Mouse (Mus musculus) cortical plate, adult 2 months (tissue): ENCODE data around the gene Col19a1. TPM values are rescaled to one million over a fixed set of nuclear protein-coding genes. Genes with fewer than 3 reads are reported as not detected.

Experiments used
- H3K27ac ChIP-seq: fragments of 200-500 bp; 2 replicates; pipeline ENCODE4 v1.5.1; 2012; ENCODE audit warnings: low read length, control low read depth, inconsistent platforms; ENCODE audit not compliant: insufficient read depth
- H3K4me1 ChIP-seq: fragments of 200-500 bp; 2 replicates; pipeline ENCODE4 v1.6.1; 2011; ENCODE audit warnings: low read length; ENCODE audit not compliant: control insufficient read depth, insufficient read depth
- H3K4me3 ChIP-seq: fragments of 200-500 bp; 2 replicates; pipeline ENCODE4 v1.5.1; 2011; ENCODE audit warnings: mild to moderate bottlenecking, low read length, control low read depth; ENCODE audit not compliant: insufficient read depth
- CTCF ChIP-seq: fragments of 200-500 bp; IDR thresholded peaks from 2 replicates; pipeline ENCODE4 v1.5.1; 2011; ENCODE audit warnings: mild to moderate bottlenecking, control low read depth, low read length; ENCODE audit not compliant: insufficient read depth; ENCODE audit errors: extremely low read depth
- POLR2A ChIP-seq: fragments of 200-500 bp; IDR thresholded peaks from 2 replicates; pipeline ENCODE4 v1.6.1; 2011; ENCODE audit warnings: mild to moderate bottlenecking, low read length, control low read depth; ENCODE audit not compliant: insufficient read depth; ENCODE audit errors: extremely low read depth
- polyA plus RNA-seq: library from polyadenylated mRNA; depleted of rRNA; stranded (reverse); fragments of >200 nt; gene quantifications from 2 replicates; pipeline ENCODE4 v1.2.3, GENCODE M21; 2012

The Col19a1 gene
- polyA plus RNA-seq, 1 experiment, result 7.3 TPM

DNA sequence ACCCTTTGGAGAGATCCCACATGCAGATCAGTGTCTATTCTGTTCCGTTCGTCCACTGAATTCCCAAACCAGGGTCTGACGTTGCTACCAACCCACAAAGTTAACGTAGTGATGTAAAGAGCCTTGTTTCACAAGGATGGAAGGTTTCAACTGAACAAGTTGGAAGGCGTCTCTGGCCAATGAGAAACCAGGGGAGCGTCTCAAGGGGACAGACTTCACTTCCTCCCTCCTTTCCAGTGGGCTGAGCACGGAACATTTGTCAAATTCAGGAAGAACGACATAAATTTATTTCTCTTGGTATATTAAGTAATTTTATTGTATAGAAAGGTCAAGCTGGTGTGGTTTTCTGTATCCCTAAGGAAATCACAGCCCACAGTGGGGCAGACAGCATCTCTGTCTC lies 38.2 kb downstream of the Col19a1 start:
- H3K4me3 ChIP-seq, result no peak overlapping the region
- no peak for TF ChIP-seq POLR2A
- TF ChIP-seq CTCF, result no peak
- no peak overlapping the region for H3K27ac ChIP-seq
- H3K4me1 ChIP-seq, result no peaks in the 10 kb centered on the region; the same call in 1 of the 2 replicates

GRCm38 (mm10) chr1:24547574-24547973 lies 39.7 kb downstream of the Col19a1 start:
- H3K4me3 ChIP-seq, result no peak overlapping the region
- no peak overlapping the region for H3K27ac ChIP-seq
- TF ChIP-seq CTCF (no peak), POLR2A (no peak)
- no peaks in the 10 kb centered on the region; the same call in 1 of the 2 replicates for H3K4me1 ChIP-seq

DNA sequence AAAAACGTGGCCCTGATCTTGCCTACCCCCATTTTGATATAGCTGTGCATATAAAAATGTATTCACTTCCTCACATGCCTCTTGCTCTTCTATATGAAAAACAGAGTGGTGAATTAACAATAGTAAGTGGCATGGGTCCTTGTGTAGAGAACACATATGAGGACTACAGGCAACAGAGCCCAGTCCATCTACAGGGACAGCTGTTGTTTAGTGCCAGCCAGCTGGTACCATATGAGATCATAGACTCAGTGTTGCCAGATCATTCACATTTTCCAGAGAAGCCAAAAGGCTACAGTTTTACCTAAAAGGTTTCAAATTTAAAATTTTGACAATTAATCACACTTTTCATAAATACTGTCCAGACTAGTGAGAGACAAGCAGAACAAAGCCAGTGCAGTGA lies 47.4 kb downstream of the Col19a1 start:
- Histone ChIP-seq H3K4me3 (no peak overlapping the region), H3K27ac (no peak overlapping the region), H3K4me1 (no peaks in the 10 kb centered on the region)
- no peak for TF ChIP-seq CTCF
- no peak for TF ChIP-seq POLR2A

DNA sequence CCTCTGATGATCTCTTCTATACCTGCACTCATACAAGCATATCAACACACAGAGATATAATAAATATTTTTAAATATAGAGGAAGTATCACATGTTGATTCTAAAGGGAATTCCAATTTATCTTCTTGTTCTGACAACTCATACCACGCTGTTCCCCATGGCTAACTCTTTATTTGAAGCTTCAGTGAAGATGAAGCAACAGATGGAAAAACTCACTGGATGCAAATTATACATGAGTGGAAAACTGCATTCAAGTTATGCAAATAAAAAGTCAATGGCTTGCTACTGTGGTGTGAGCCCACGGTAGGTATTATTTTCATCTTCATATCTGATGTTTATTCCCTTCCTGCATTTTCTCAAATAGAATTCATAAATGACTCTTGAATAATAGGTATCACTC lies 60.1 kb downstream of the Col19a1 start:
- Histone ChIP-seq H3K27ac (no peak overlapping the region), H3K4me1 (no peaks in the 10 kb centered on the region), H3K4me3 (no peak overlapping the region)
- TF ChIP-seq CTCF, result no peak
- TF ChIP-seq POLR2A, result no peak

GRCm38 (mm10) chr1:24517462-24517861 lies 69.8 kb downstream of the Col19a1 start:
- H3K4me1 ChIP-seq, result no peaks in the 10 kb centered on the region
- TF ChIP-seq POLR2A (no peak), CTCF (no peak)

GRCm38 (mm10) chr1:24515341-24515740 lies 71.9 kb downstream of the Col19a1 start:
- Histone ChIP-seq H3K27ac (no peak overlapping the region), H3K4me3 (no peak overlapping the region), H3K4me1 (no peaks in the 10 kb centered on the region)
- TF ChIP-seq POLR2A (no peak), CTCF (no peak)

More at GRCm38 (mm10) chr1:24517462-24517861, 69.8 kb downstream of the Col19a1 start:
- Histone ChIP-seq H3K27ac (no peak overlapping the region), H3K4me3 (no peak overlapping the region)

- Histone ChIP-seq H3K27ac (no peak overlapping the region), H3K4me1 (no peaks in the 10 kb centered on the region), H3K4me3 (no peak overlapping the region)
- TF ChIP-seq CTCF, result no peak
- TF ChIP-seq POLR2A, result no peak
These were observed 75.7 kb downstream of the Col19a1 start for GRCm38 (mm10) chr1:24511536-24511935.

DNA sequence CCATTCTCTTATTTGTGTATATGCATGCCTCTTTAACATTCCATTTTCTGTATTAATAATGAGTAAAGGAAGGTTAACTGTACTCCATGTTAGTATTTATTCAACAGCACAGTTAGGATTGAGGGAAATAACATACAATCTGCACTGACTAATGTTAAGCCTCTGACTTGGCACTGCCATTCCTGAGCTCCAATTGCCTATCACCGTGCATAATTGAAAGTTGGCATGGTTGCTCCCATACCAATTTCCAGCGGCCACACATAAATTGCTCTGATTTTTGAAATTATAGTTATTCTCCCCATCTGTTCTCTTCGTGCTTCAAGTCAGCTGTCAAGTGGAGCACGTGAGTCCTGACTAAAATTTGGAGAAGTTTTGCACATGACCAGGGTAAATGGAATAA lies 91.9 kb downstream of the Col19a1 start:
- Histone ChIP-seq H3K4me3 (no peak overlapping the region), H3K27ac (no peak overlapping the region), H3K4me1 (no peaks in the 10 kb centered on the region)
- TF ChIP-seq POLR2A (no peak), CTCF (no peak)

DNA sequence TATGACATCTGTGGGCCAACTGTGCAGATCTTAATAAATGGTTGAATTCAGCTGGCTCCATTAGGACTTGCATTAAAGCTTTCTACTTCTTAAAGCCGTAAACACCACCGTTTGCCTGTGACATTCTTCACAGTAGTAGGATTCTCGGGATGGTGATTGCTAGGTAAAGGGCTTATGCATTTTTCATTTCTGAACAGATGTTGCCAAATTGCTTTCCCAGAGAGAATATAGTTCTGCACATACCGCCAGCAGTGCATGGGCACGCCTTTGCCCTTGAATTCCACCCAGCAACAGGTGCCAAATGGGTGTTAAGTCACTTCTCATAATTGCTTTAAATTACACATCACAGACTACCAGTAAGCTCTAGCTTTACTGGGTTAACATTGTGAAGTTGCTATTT lies 103.1 kb downstream of the Col19a1 start:
- TF ChIP-seq POLR2A, result no peak
- no peak for TF ChIP-seq CTCF
- no peaks in the 10 kb centered on the region for H3K4me1 ChIP-seq
- no peak overlapping the region for H3K27ac ChIP-seq
- H3K4me3 ChIP-seq, result no peak overlapping the region

- Histone ChIP-seq H3K27ac (no peak overlapping the region), H3K4me3 (no peak overlapping the region), H3K4me1 (no peaks in the 10 kb centered on the region)
- no peak for TF ChIP-seq POLR2A
- TF ChIP-seq CTCF, result no peak
These were observed 116.1 kb downstream of the Col19a1 start for GRCm38 (mm10) chr1:24471096-24471710.
